Mouse (Mus musculus): ENCODE measurements around the gene Sco2.

DNA sequence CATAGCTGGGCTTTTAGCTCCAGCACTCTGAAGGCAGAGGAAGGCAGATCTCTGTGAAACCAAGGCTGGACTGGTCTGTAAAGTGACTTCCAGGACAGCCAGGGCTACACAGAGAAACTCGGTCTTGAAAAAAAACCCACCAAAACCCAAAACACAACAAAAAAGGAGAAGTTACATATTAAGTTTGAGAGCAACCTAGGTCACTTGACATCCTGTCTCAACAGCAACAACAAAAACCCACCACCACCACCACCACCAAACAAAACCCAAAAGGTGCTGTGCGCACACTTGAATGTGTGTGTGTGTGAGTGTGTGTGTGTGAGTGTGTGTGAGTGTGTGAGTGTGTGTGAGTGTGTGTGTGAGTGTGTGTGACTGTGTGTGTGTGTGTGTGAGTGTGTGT, 34.0 kb downstream of the Sco2 start:
- TF ChIP-seq SIN3A (IDR thresholded peaks at IDR 0.05; ENCODE audit: low read length) = no peak; the same call in 1 of the 2 replicates
- no peak for TF ChIP-seq CHD2 (IDR thresholded peaks at IDR 0.05; ENCODE audit: low read length)
- TF ChIP-seq TAL1 (IDR thresholded peaks at IDR 0.05; ENCODE audit: low read length) = no peak
- no peak for TF ChIP-seq CTCF (IDR thresholded peaks at IDR 0.05 in 2 of 3, conservative IDR thresholded peaks at IDR 0.05 in 1 of 3; ENCODE audit: control insufficient read depth in 1 of 3, insufficient read depth in 1 of 3, low read depth in 2 of 3, low read length in 3 of 3, poor library complexity in 1 of 3, severe bottlenecking in 1 of 3)
- no peak for TF ChIP-seq POLR2A (IDR thresholded peaks at IDR 0.05; ENCODE audit: control insufficient read depth in 1 of 2, insufficient read depth in 1 of 2, low read depth in 1 of 2, low read length in 2 of 2, poor library complexity in 1 of 2)
- TF ChIP-seq ZC3H11A (IDR thresholded peaks at IDR 0.05; ENCODE audit: low read depth, low read length) = no peak
- TF ChIP-seq CHD1 (IDR thresholded peaks at IDR 0.05; ENCODE audit: low read depth, low read length) = no peak
- TF ChIP-seq EP300 (IDR thresholded peaks at IDR 0.05; ENCODE audit: low read depth in 1 of 2, low read length in 2 of 2) = no peak
